Mouse (Mus musculus): ENCODE results near the gene Strip2. TPM values are rescaled to one million over a fixed set of nuclear protein-coding genes. Genes with fewer than 3 reads are reported as not detected.

Gene Strip2
- polyA plus RNA-seq, 1 experiment from 2014 or later, result 2.0 TPM

DNA sequence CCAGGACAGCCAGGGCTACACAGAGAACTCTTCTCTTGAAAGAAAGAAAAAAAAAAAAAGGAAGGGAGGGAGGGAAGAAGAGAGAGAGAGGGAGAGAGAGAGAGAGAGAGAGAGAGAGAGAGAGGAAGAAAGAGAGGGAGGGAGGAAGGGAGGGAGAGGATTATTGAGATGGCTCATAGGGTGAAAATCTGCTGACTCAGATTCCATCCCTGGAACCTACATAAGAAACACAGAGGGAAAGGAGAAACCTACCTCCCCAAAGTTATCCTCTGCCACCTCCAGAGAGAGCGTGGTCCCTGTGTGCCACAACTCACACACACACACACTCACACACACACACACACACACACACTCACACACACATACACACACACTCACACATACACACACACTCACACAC lies 89.0 kb downstream of the Strip2 start:
- WGBS, result 100% methylated on average over 1 of the region's 1 CpGs
- H3K4me1 ChIP-seq (replicated peaks), result peaks cover 18% of the 10 kb centered on the region; the same call in 1 of the 2 replicates
- no peaks in the 10 kb centered on the region for H3K9me3 ChIP-seq
- H3K36me3 ChIP-seq, result no peaks in the 10 kb centered on the region
- ATAC-seq (ENCODE audit: insufficient number of reproducible peaks, insufficient read depth, low FRiP score, low TSS enrichment, low read depth), result no peak
- H3K9ac ChIP-seq (replicated peaks), result no peak overlapping the region
- H3K4me3 ChIP-seq (replicated peaks), result no peak overlapping the region
- H3K27me3 ChIP-seq, result no peaks in the 10 kb centered on the region
- no peak overlapping the region for H3K4me2 ChIP-seq
- H3K27ac ChIP-seq, result no peak overlapping the region

GRCm38 (mm10) chr6:30009204-30009603 lies 92.4 kb downstream of the Strip2 start:
- no peak overlapping the region for H3K4me3 ChIP-seq (replicated peaks)
- H3K27me3 ChIP-seq, result no peaks in the 10 kb centered on the region
- 55% methylated on average over 7 of the region's 7 CpGs for WGBS
- peaks cover 21% of the 10 kb centered on the region; the same call in 1 of the 2 replicates for H3K4me1 ChIP-seq (replicated peaks)
- H3K9ac ChIP-seq (replicated peaks), result no peak overlapping the region
- no peaks in the 10 kb centered on the region for H3K36me3 ChIP-seq
- ATAC-seq (ENCODE audit: insufficient number of reproducible peaks, insufficient read depth, low FRiP score, low TSS enrichment, low read depth), result no peak
- no peaks in the 10 kb centered on the region for H3K9me3 ChIP-seq
- no peak overlapping the region for H3K4me2 ChIP-seq
- 0 out of 2 replicates have a peak overlapping the region, but pooled peaks have one; percentile 41 for H3K27ac ChIP-seq

Small RNAs within 50 kb of the gene (microRNA-seq; reads per million reads assigned to microRNA genes)
- gene Gm23049, result not detected

Other genes with a start within 250 kb of the Strip2 start
- gene Tspan33, start 222.8 kb upstream of the Strip2 start, polyA plus RNA-seq (2016; fragmentation: Nextera tagmentation; extraction: Ambion mirVana), result 5.2 and 6.2 TPM in 2 replicates
- 58.7 and 71.4 TPM in 2 replicates for gene Smo, start 181.5 kb upstream of the Strip2 start, polyA plus RNA-seq (2016; fragmentation: Nextera tagmentation; extraction: Ambion mirVana)
- 23.8 and 23.9 TPM in 2 replicates for gene Ahcyl2, start 149.0 kb upstream of the Strip2 start, polyA plus RNA-seq (2016; fragmentation: Nextera tagmentation; extraction: Ambion mirVana)
- 75.0 and 75.7 TPM in 2 replicates for gene Nrf1, start 131.0 kb downstream of the Strip2 start, polyA plus RNA-seq (2016; fragmentation: Nextera tagmentation; extraction: Ambion mirVana)

Data from limb, embryonic 12.5 days (tissue).